ENCODE assay signal across 13 mouse cellular contexts in the genomic region with DNA sequence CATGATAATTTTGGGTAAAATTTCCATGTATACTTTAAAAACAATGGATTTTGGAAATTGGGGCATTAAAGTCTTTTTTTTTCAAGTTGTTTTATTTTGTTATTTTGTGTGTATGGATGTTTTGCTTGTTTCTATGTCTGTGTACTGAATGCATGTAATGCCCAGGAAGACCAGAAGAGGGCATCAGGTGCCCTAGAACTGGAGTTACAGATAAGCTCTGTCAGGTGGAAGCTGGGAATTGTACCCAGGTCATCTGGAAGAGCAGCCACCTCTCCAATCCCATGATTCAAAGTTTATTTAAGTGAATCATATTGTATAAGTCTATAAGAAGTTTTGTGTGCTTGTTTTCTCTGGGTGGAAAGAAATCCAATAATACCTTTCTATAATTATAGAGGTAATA.
A peak's percentile ranks its signal among the peaks of the same experiment; 100 is the strongest.
DNase-seq lines count a peak whose midpoint lies in the region; ATAC-seq and TF ChIP-seq lines count a peak whose summit lies in the region.
"Had no signal": no experiment of that assay in that cellular context is flagged by ENCODE, and none has a peak within 500 bp of the region (broad histone marks: within the 10 kb centered on the region; RNA-seq: fewer than 3 reads in every experiment).

No protein-coding gene starts in this region.

- no peak overlapping the region for H3K27ac ChIP-seq in intestine, postnatal 0 days (ENCODE audit: low read depth, low read length)
- no peak overlapping the region for H3K27ac ChIP-seq in intestine, embryonic 15.5 days
- H3K27ac ChIP-seq in forebrain, embryonic 16.5 days (ENCODE audit: low read length), result no peak overlapping the region
- H3K27ac ChIP-seq: embryonic facial prominence, embryonic 15.5 days; kidney, embryonic 15.5 days; liver, embryonic 15.5 days had no signal

- H3K27me3 ChIP-seq in intestine, postnatal 0 days (replicated peaks; ENCODE audit: control insufficient read depth, insufficient read depth, low read length), result no peaks in the 10 kb centered on the region
- H3K27me3 ChIP-seq in intestine, embryonic 15.5 days (replicated peaks), result no peaks in the 10 kb centered on the region
- H3K27me3 ChIP-seq in forebrain, embryonic 16.5 days (replicated peaks; ENCODE audit: control insufficient read depth, insufficient read depth, low read length), result no peaks in the 10 kb centered on the region
- H3K27me3 ChIP-seq: embryonic facial prominence, embryonic 15.5 days; kidney, embryonic 15.5 days; liver, embryonic 15.5 days had no signal

- no peaks in the 10 kb centered on the region for H3K36me3 ChIP-seq in intestine, postnatal 0 days (ENCODE audit: control insufficient read depth, insufficient read depth)
- no peaks in the 10 kb centered on the region for H3K36me3 ChIP-seq in intestine, embryonic 15.5 days
- no peaks in the 10 kb centered on the region for H3K36me3 ChIP-seq in forebrain, embryonic 16.5 days (ENCODE audit: control insufficient read depth, insufficient read depth)
- H3K36me3 ChIP-seq: embryonic facial prominence, embryonic 15.5 days; kidney, embryonic 15.5 days; liver, embryonic 15.5 days had no signal

- ATAC-seq in intestine, postnatal 0 days, result no peak
- ATAC-seq in intestine, embryonic 15.5 days, result no peak
- ATAC-seq in forebrain, embryonic 16.5 days, result no peak

- no peak overlapping the region for H3K4me2 ChIP-seq in intestine, postnatal 0 days (replicated peaks; ENCODE audit: low read depth)
- no peak overlapping the region for H3K4me2 ChIP-seq in intestine, embryonic 15.5 days (replicated peaks)
- H3K4me2 ChIP-seq in forebrain, embryonic 16.5 days (ENCODE audit: low read length), result no peak overlapping the region
- H3K4me2 ChIP-seq: embryonic facial prominence, embryonic 15.5 days; kidney, embryonic 15.5 days; liver, embryonic 15.5 days had no signal

- TF ChIP-seq CTCF in intestine, postnatal 0 days (IDR thresholded peaks at IDR 0.05; ENCODE audit: low read depth), result peak; percentile 63

- peak; percentile 56 for DNase-seq in A20 (ENCODE audit: low read depth, low spot score)
- DNase-seq in MEL-GATA-1-ER (ENCODE audit: extremely low read depth, low read depth), result peak; percentile 11
- DNase-seq in induced T-regulatory cell, adult 2 months (ENCODE audit: low read depth), result peak; percentile 67
- DNase-seq in cerebellum, adult 9-11 months, result no peak
- no peak for DNase-seq in urinary bladder, postnatal 36 days (ENCODE audit: low spot score in 2 of 2)
- DNase-seq: adrenal gland, adult 2 months; heart, adult 18-20 months had no signal

- H3K4me1 ChIP-seq in intestine, postnatal 0 days (replicated peaks; ENCODE audit: control insufficient read depth, insufficient read depth, low read length), result no peaks in the 10 kb centered on the region
- H3K4me1 ChIP-seq in intestine, embryonic 15.5 days (replicated peaks), result no peaks in the 10 kb centered on the region
- no peaks in the 10 kb centered on the region for H3K4me1 ChIP-seq in forebrain, embryonic 16.5 days (replicated peaks; ENCODE audit: control insufficient read depth, insufficient read depth, low read length)
- H3K4me1 ChIP-seq: embryonic facial prominence, embryonic 15.5 days; kidney, embryonic 15.5 days; liver, embryonic 15.5 days had no signal

- no peak overlapping the region for H3K9ac ChIP-seq in intestine, postnatal 0 days (ENCODE audit: low read depth, low read length)
- no peak overlapping the region for H3K9ac ChIP-seq in intestine, embryonic 15.5 days
- no peak overlapping the region for H3K9ac ChIP-seq in forebrain, embryonic 16.5 days (replicated peaks; ENCODE audit: low read depth, low read length)
- H3K9ac ChIP-seq: embryonic facial prominence, embryonic 15.5 days; kidney, embryonic 15.5 days; liver, embryonic 15.5 days had no signal

- H3K9me3 ChIP-seq in intestine, postnatal 0 days (ENCODE audit: control insufficient read depth), result no peaks in the 10 kb centered on the region
- H3K9me3 ChIP-seq in intestine, embryonic 15.5 days, result no peaks in the 10 kb centered on the region
- no peaks in the 10 kb centered on the region for H3K9me3 ChIP-seq in forebrain, embryonic 16.5 days (ENCODE audit: control insufficient read depth, low read length)
- H3K9me3 ChIP-seq: embryonic facial prominence, embryonic 15.5 days; kidney, embryonic 15.5 days; liver, embryonic 15.5 days had no signal

- no peak overlapping the region for H3K4me3 ChIP-seq in intestine, postnatal 0 days (ENCODE audit: low read depth, low read length)
- H3K4me3 ChIP-seq in intestine, embryonic 15.5 days (replicated peaks), result no peak overlapping the region
- H3K4me3 ChIP-seq in forebrain, embryonic 16.5 days (replicated peaks; ENCODE audit: low read length), result no peak overlapping the region
- H3K4me3 ChIP-seq: embryonic facial prominence, embryonic 15.5 days; kidney, embryonic 15.5 days; liver, embryonic 15.5 days had no signal

Comparison
In these comparisons a context has a peak if more than half of its experiments do, and no peak if none do; other contexts are left out.
1. DNase-seq: peak in A20 (single experiment), MEL-GATA-1-ER (single experiment) and induced T-regulatory cell, adult 2 months (single experiment); none in cerebellum, adult 9-11 months (single experiment) and urinary bladder, postnatal 36 days (0 of 2).